27 mouse cellular contexts compared by ENCODE assay signal in the genomic region with DNA sequence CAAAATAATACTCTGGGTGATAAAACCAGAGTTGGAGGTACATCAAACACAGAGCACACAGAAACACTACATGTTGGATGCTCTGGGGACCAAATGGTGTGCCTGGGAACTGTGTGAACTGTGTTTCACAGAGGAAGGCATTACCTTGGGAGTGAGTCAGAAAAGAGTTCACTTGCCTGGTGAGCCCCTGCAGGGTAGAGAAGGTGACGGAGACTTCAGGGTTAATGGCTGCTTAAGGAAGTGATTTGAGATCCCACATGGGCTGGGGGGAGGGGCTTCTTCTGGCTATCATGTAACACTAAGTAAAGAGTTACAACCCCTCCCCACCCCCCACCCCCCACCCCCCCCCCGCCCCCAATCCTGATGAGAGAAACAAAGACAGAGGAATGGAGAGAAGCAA.
DNase-seq lines count a peak whose midpoint lies in the region; ATAC-seq and TF ChIP-seq lines count a peak whose summit lies in the region.
"Had no signal": no experiment of that assay in that cellular context is flagged by ENCODE, and none has a peak within 500 bp of the region (broad histone marks: within the 10 kb centered on the region; RNA-seq: fewer than 3 reads in every experiment).

No protein-coding gene starts in this region.

- H3K27ac ChIP-seq in heart, embryonic 12.5 days (ENCODE audit: poor library complexity, severe bottlenecking), result no peak overlapping the region
- no peak overlapping the region for H3K27ac ChIP-seq in limb, embryonic 12.5 days
- H3K27ac ChIP-seq in limb, embryonic 10.5 days, result no peak overlapping the region; the same call in 1 of the 2 replicates
- H3K27ac ChIP-seq in embryonic facial prominence, embryonic 11.5 days (replicated peaks; ENCODE audit: low read depth, low read length), result 0 out of 2 replicates have a peak overlapping the region, but pooled peaks have one; percentile 47
- H3K27ac ChIP-seq in limb, embryonic 14.5 days (replicated peaks; ENCODE audit: low read depth, low read length), result no peak overlapping the region
- H3K27ac ChIP-seq: embryonic facial prominence, embryonic 15.5 days; heart, embryonic 13.5 days; hindbrain, embryonic 12.5 days; hindbrain, embryonic 15.5 days had no signal

- no peaks in the 10 kb centered on the region for H3K4me1 ChIP-seq in heart, embryonic 12.5 days (replicated peaks)
- peaks cover 26% of the 10 kb centered on the region for H3K4me1 ChIP-seq in limb, embryonic 12.5 days (replicated peaks)
- peaks cover 38% of the 10 kb centered on the region for H3K4me1 ChIP-seq in limb, embryonic 10.5 days
- H3K4me1 ChIP-seq in embryonic facial prominence, embryonic 11.5 days (ENCODE audit: control insufficient read depth, insufficient read depth, low read length), result no peaks in the 10 kb centered on the region; the same call in 1 of the 2 replicates
- peaks cover 12% of the 10 kb centered on the region; the same call in 1 of the 2 replicates for H3K4me1 ChIP-seq in limb, embryonic 14.5 days (ENCODE audit: control insufficient read depth, insufficient read depth, low read length)
- H3K4me1 ChIP-seq: embryonic facial prominence, embryonic 15.5 days; heart, embryonic 13.5 days had no signal

- WGBS in heart, embryonic 12.5 days, result 65% methylated on average over 2 of the region's 2 CpGs
- 24% methylated on average over 2 of the region's 2 CpGs for WGBS in limb, embryonic 12.5 days
- 34% methylated on average over 2 of the region's 2 CpGs for WGBS in limb, embryonic 10.5 days
- WGBS in embryonic facial prominence, embryonic 11.5 days, result 28% methylated on average over 2 of the region's 2 CpGs
- 23% methylated on average over 2 of the region's 2 CpGs for WGBS in limb, embryonic 14.5 days

- H3K9me3 ChIP-seq in heart, embryonic 12.5 days (replicated peaks), result no peaks in the 10 kb centered on the region; the same call in 1 of the 2 replicates
- H3K9me3 ChIP-seq in limb, embryonic 12.5 days, result 0 out of 2 replicates have a peak, but pooled peaks cover 4% of the 10 kb centered on the region
- no peaks in the 10 kb centered on the region for H3K9me3 ChIP-seq in limb, embryonic 10.5 days (replicated peaks)
- no peaks in the 10 kb centered on the region for H3K9me3 ChIP-seq in embryonic facial prominence, embryonic 11.5 days (replicated peaks; ENCODE audit: control insufficient read depth, low read length)
- H3K9me3 ChIP-seq in limb, embryonic 14.5 days (ENCODE audit: control insufficient read depth, low read length), result no peaks in the 10 kb centered on the region
- H3K9me3 ChIP-seq: embryonic facial prominence, embryonic 15.5 days; heart, embryonic 13.5 days; hindbrain, embryonic 12.5 days; hindbrain, embryonic 15.5 days had no signal

- no peak for ATAC-seq in heart, embryonic 12.5 days (ENCODE audit: insufficient number of reproducible peaks, low FRiP score)
- ATAC-seq in limb, embryonic 12.5 days (ENCODE audit: insufficient number of reproducible peaks, insufficient read depth, low FRiP score, low TSS enrichment, low read depth), result peak; percentile 59; the same call in 1 of the 2 replicates
- peak; percentile 85 for ATAC-seq in embryonic facial prominence, embryonic 11.5 days (replicated peaks; ENCODE audit: insufficient number of reproducible peaks, low FRiP score, low TSS enrichment, low read depth)
- ATAC-seq in limb, embryonic 14.5 days (ENCODE audit: low FRiP score, low read depth), result 0 out of 2 replicates have a peak, but pooled peaks have one; percentile 41
- ATAC-seq in megakaryocyte progenitor cell, adult 5-6 weeks (replicated peaks; ENCODE audit: poor library complexity), result no peak
- ATAC-seq: activated CD4-positive, CD25-positive, alpha-beta regulatory T cell, adult 4 months; CD4-positive, CD25-positive, alpha-beta regulatory T cell, adult 4 months; forebrain, embryonic 14.5 days; forebrain, postnatal 0 days; intestine, postnatal 0 days had no signal

- TF ChIP-seq POLR2A in limb, embryonic 14.5 days (IDR thresholded peaks at IDR 0.05; ENCODE audit: borderline replicate concordance, extremely low read depth, insufficient read depth, insufficient read length), result no peak

- H3K36me3 ChIP-seq in heart, embryonic 12.5 days, result no peaks in the 10 kb centered on the region
- H3K36me3 ChIP-seq in limb, embryonic 12.5 days, result no peaks in the 10 kb centered on the region
- H3K36me3 ChIP-seq in limb, embryonic 10.5 days, result 0 out of 2 replicates have a peak, but pooled peaks cover 7% of the 10 kb centered on the region
- H3K36me3 ChIP-seq in embryonic facial prominence, embryonic 11.5 days (replicated peaks; ENCODE audit: control insufficient read depth, insufficient read depth, low read depth, low read length), result no peaks in the 10 kb centered on the region
- no peaks in the 10 kb centered on the region for H3K36me3 ChIP-seq in limb, embryonic 14.5 days (ENCODE audit: control insufficient read depth, insufficient read depth, low read length)
- H3K36me3 ChIP-seq: embryonic facial prominence, embryonic 15.5 days; heart, embryonic 13.5 days; hindbrain, embryonic 12.5 days; hindbrain, embryonic 15.5 days had no signal

- H3K9ac ChIP-seq in heart, embryonic 12.5 days, result no peak overlapping the region
- H3K9ac ChIP-seq in limb, embryonic 12.5 days (replicated peaks), result no peak overlapping the region
- H3K9ac ChIP-seq in embryonic facial prominence, embryonic 11.5 days (replicated peaks; ENCODE audit: low read length), result no peak overlapping the region
- no peak overlapping the region for H3K9ac ChIP-seq in limb, embryonic 14.5 days (ENCODE audit: low read depth, low read length, severe bottlenecking)
- H3K9ac ChIP-seq: embryonic facial prominence, embryonic 15.5 days; forebrain, postnatal 0 days; heart, embryonic 13.5 days; hindbrain, embryonic 12.5 days; hindbrain, embryonic 15.5 days had no signal

- no peak overlapping the region for H3K4me2 ChIP-seq in heart, embryonic 12.5 days
- H3K4me2 ChIP-seq in limb, embryonic 12.5 days, result no peak overlapping the region
- H3K4me2 ChIP-seq in embryonic facial prominence, embryonic 11.5 days (ENCODE audit: low read depth, low read length), result no peak overlapping the region
- H3K4me2 ChIP-seq in limb, embryonic 14.5 days (replicated peaks; ENCODE audit: low read depth, low read length, severe bottlenecking), result no peak overlapping the region
- H3K4me2 ChIP-seq: embryonic facial prominence, embryonic 15.5 days; heart, embryonic 13.5 days; hindbrain, embryonic 12.5 days; hindbrain, embryonic 15.5 days had no signal

- H3K27me3 ChIP-seq in heart, embryonic 12.5 days (replicated peaks), result peaks cover 3% of the 10 kb centered on the region; the same call in 1 of the 2 replicates
- no peaks in the 10 kb centered on the region for H3K27me3 ChIP-seq in limb, embryonic 12.5 days
- H3K27me3 ChIP-seq in limb, embryonic 10.5 days (ENCODE audit: low read depth, poor library complexity, severe bottlenecking), result no peaks in the 10 kb centered on the region
- H3K27me3 ChIP-seq in embryonic facial prominence, embryonic 11.5 days (ENCODE audit: control insufficient read depth, insufficient read depth, low read length), result no peaks in the 10 kb centered on the region
- no peaks in the 10 kb centered on the region for H3K27me3 ChIP-seq in limb, embryonic 14.5 days (ENCODE audit: control insufficient read depth, insufficient read depth, low read length)
- H3K27me3 ChIP-seq: embryonic facial prominence, embryonic 15.5 days; heart, embryonic 13.5 days; hindbrain, embryonic 12.5 days; hindbrain, embryonic 15.5 days had no signal

- no peak overlapping the region for H3K4me3 ChIP-seq in heart, embryonic 12.5 days
- no peak overlapping the region for H3K4me3 ChIP-seq in limb, embryonic 12.5 days (replicated peaks)
- no peak overlapping the region for H3K4me3 ChIP-seq in limb, embryonic 10.5 days
- no peak overlapping the region for H3K4me3 ChIP-seq in embryonic facial prominence, embryonic 11.5 days (ENCODE audit: low read depth, low read length)
- no peak overlapping the region for H3K4me3 ChIP-seq in limb, embryonic 14.5 days (replicated peaks; ENCODE audit: low read length)
- H3K4me3 ChIP-seq: embryonic facial prominence, embryonic 15.5 days; gastrocnemius, adult 2 months; heart, embryonic 13.5 days; hindbrain, embryonic 12.5 days; hindbrain, embryonic 15.5 days had no signal

- DNase-seq in heart, adult 11 months, result peak; percentile 18
- no peak for DNase-seq in limb, embryonic 10.5 days (ENCODE audit: low spot score)
- peak; percentile 76 for DNase-seq in embryonic facial prominence, embryonic 11.5 days (ENCODE audit: low spot score)
- no peak for DNase-seq in limb, embryonic 14.5 days (ENCODE audit: low spot score)
- DNase-seq in cerebellum, adult 9-10 months, result no peak
- DNase-seq: adrenal gland, adult 8-10 months; adrenal gland, postnatal 25 days; cerebellum, adult 11-12 months; cerebellum, adult 8-10 months; cerebellum, postnatal 14 days; forebrain, postnatal 0 days; gastrocnemius, adult 2 months; gastrocnemius, postnatal 14 days; heart, adult 18-20 months; heart, postnatal 14 days; heart, postnatal 4 days had no signal

Comparison
In these comparisons a context has a peak if more than half of its experiments do, and no peak if none do; other contexts are left out.
1. DNase-seq: peak in heart, adult 11 months (single experiment) and embryonic facial prominence, embryonic 11.5 days (single experiment); none in limb, embryonic 10.5 days (single experiment), limb, embryonic 14.5 days (single experiment) and cerebellum, adult 9-10 months (single experiment).
2. ATAC-seq: peak in limb, embryonic 12.5 days (single experiment), embryonic facial prominence, embryonic 11.5 days (single experiment) and limb, embryonic 14.5 days (single experiment); none in heart, embryonic 12.5 days (single experiment) and megakaryocyte progenitor cell, adult 5-6 weeks (single experiment).